Mouse (Mus musculus) hindbrain, embryonic 14.5 days (tissue): ENCODE measurements around the gene Phxr2. TPM values are rescaled to one million over a fixed set of nuclear protein-coding genes. Genes with fewer than 3 reads are reported as not detected.

Source experiments
- ATAC-seq: fragments of 200-750 bp; cut with Nextera tagmentation; 2 replicates; pipeline ENCODE4 v1.8.0; 2017; ENCODE audit warnings: moderate number of reproducible peaks, mild to moderate bottlenecking, moderate TSS enrichment, moderate library complexity; ENCODE audit not compliant: low FRiP score
- DNase-seq: peaks from one replicate; pipeline ENCODE4 v3.0.0-alpha.2; 2015; ENCODE audit warnings: low spot score
- H3K27ac ChIP-seq: fragments of 300-500 bp; sonication (generic); 2 replicates; pipeline ENCODE4 v1.5.1; 2014; ENCODE audit warnings: mild to moderate bottlenecking, moderate library complexity
- H3K27me3 ChIP-seq: fragments of 300-500 bp; sonication (generic); 2 replicates; pipeline ENCODE4 v1.6.1; 2014; ENCODE audit warnings: mild to moderate bottlenecking, low read length, mixed read lengths; ENCODE audit not compliant: control insufficient read depth, insufficient read depth
- H3K36me3 ChIP-seq: fragments of 300-500 bp; sonication (generic); replicated peaks from 2 replicates; pipeline ENCODE4 v1.6.1; 2014; ENCODE audit not compliant: control insufficient read depth, insufficient read depth
- H3K4me1 ChIP-seq: fragments of 300-500 bp; sonication (generic); replicated peaks from 2 replicates; pipeline ENCODE4 v1.6.1; 2014; ENCODE audit warnings: antibody characterized with exemption, low read length, mixed read lengths; ENCODE audit not compliant: control insufficient read depth, insufficient read depth
- H3K4me2 ChIP-seq: fragments of 300-500 bp; sonication (generic); replicated peaks from 2 replicates; pipeline ENCODE4 v1.6.1; 2014; ENCODE audit warnings: mild to moderate bottlenecking, moderate library complexity
- H3K4me3 ChIP-seq: fragments of 300-500 bp; sonication (generic); replicated peaks from 2 replicates; pipeline ENCODE4 v1.5.1; 2014; ENCODE audit warnings: mild to moderate bottlenecking, low read length
- H3K9ac ChIP-seq: fragments of 300-500 bp; sonication (generic); 2 replicates; pipeline ENCODE4 v1.6.1; 2014
- H3K9me3 ChIP-seq: fragments of 300-500 bp; sonication (generic); 2 replicates; pipeline ENCODE4 v1.6.1; 2016; ENCODE audit warnings: low read length; ENCODE audit not compliant: control insufficient read depth
- whole genome bisulfite sequencing: fragments of 180-500 bp; shearing (Covaris S2); extraction: QIAGEN DNeasy Blood & Tissue Kit; methylation state at CpG from one replicate; pipeline ENCODE4 v1.1.7; 2014; 5-methylcytosine and 5-hydroxymethylcytosine counted together
- polyA plus RNA-seq: library from polyadenylated mRNA; unstranded; fragments of >200 nt; fragmentation: Nextera tagmentation; extraction: Ambion mirVana; gene quantifications from 2 replicates; pipeline ENCODE4 v1.2.1, GENCODE M21; 2014

Phxr2 gene
- polyA plus RNA-seq, 1 experiment from 2014 or later, result not detected

DNA sequence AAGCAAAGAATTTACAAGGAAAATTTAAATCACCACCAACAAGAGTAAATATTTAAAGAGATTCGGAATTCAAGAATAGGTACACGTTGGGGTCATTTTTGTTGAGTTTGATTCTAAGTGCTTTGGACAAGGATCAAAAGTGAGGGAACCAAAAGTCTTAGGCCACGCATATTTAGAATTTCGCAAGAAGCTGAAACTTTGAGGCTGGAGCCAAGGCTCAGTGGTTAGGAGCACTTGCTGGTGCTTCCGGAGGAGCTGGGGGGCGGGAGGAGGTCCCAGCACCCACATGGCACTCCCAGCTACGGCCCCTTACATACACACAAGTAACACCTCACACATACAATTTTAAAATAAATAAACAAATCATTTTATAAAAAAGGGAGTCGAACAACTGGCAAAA, 20.5 kb upstream of the Phxr2 start:
- 96% methylated on average over 8 of the region's 8 CpGs for WGBS

DNA sequence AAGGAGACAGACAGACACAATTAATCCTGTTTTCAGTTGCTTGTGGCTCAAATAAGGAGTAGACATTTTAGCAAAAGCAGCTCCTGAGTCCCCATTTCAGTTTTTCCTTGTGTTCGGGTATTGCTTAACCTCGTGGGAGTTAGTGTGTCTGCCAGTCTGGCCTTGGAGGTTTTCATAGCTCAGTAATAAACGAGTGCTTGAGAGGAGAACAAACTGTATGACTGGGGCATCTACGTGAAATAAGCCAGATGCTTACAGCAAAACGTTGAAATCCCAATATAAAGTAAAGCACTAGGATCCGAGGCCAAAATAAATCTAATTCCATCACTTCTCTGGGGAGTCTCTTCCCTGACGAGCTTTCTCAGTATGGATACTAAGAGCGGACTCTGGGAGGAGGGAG, 19.5 kb upstream of the Phxr2 start:
- H3K36me3 ChIP-seq, result no peaks in the 10 kb centered on the region
- no peak overlapping the region for H3K4me3 ChIP-seq
- no peak overlapping the region for H3K4me2 ChIP-seq
- no peak overlapping the region for H3K9ac ChIP-seq
- H3K9me3 ChIP-seq, result no peaks in the 10 kb centered on the region
- H3K27ac ChIP-seq, result no peak overlapping the region
- no peaks in the 10 kb centered on the region for H3K4me1 ChIP-seq
- 78% methylated on average over 8 of the region's 8 CpGs for WGBS
- no peak for ATAC-seq
- no peaks in the 10 kb centered on the region for H3K27me3 ChIP-seq
- no peak for DNase-seq

More for the DNA sequence above, 20.5 kb upstream of the Phxr2 start:
- H3K4me3 ChIP-seq, result no peak overlapping the region
- no peak overlapping the region for H3K27ac ChIP-seq
- H3K9me3 ChIP-seq, result no peaks in the 10 kb centered on the region
- no peak for DNase-seq
- H3K27me3 ChIP-seq, result no peaks in the 10 kb centered on the region
- no peak for ATAC-seq
- H3K9ac ChIP-seq, result no peak overlapping the region
- no peaks in the 10 kb centered on the region for H3K36me3 ChIP-seq
- H3K4me1 ChIP-seq, result no peaks in the 10 kb centered on the region
- H3K4me2 ChIP-seq, result no peak overlapping the region

DNA sequence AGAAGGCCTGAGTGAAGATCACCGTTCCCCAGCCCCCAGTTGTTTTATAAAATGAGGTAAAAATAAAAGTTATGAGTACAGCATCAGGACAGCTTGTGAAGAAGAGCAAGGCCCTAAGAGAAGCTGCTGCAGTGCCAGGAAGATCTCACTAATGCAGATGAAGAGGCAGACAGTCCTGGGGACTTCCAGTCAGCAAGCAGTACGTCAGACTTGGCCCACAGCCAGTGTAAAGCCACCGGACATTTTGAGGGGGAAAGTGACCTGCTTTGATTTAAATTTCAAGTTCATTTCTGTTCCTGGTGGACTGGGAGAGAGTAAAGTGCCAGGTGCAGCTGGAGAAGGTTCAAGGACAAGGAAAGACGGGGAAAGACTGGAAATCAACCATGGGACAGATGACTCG, 10.2 kb upstream of the Phxr2 start:
- Histone ChIP-seq H3K4me2 (no peak overlapping the region), H3K4me3 (no peak overlapping the region), H3K27me3 (no peaks in the 10 kb centered on the region), H3K36me3 (peaks cover 15% of the 10 kb centered on the region), H3K27ac (no peak overlapping the region), H3K4me1 (no peaks in the 10 kb centered on the region), H3K9ac (no peak overlapping the region), H3K9me3 (no peaks in the 10 kb centered on the region)
- DNase-seq (peak; percentile 49), ATAC-seq (no peak)
- 61% methylated on average over 5 of the region's 5 CpGs for WGBS

DNA sequence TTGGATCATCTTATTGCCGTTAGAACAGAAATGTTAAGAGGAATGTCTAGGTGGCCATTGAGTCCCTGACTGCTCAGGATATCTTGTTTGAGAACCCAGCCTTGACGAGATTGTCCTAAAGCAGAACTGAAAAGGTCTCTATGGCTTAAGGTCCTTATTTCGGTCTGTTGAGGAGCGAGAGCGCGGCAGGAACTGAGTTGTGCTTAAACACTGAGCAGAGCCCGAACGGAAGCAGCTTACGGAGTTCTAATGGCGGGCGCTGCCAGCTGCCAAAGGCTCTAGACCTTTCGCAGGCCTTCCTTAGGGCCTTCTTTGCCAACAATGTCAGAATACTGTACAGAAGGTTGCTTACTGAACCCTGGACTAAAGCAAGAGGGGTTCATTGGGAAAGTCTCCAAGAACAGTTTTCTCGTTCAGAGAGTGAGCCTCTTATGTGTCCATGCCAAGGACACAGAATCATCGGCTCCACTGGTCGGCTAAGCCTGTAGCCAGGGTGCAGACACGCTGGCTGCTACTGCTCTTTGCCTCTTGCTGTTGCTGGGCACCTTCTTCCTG, 7.3 kb upstream of the Phxr2 start:
- no peak overlapping the region for H3K4me2 ChIP-seq
- H3K9ac ChIP-seq, result no peak overlapping the region
- no peak overlapping the region for H3K4me3 ChIP-seq
- no peaks in the 10 kb centered on the region for H3K9me3 ChIP-seq
- DNase-seq, result no peak
- H3K27me3 ChIP-seq, result no peaks in the 10 kb centered on the region
- peaks cover 19% of the 10 kb centered on the region; the same call in 1 of the 2 replicates for H3K36me3 ChIP-seq
- no peaks in the 10 kb centered on the region for H3K4me1 ChIP-seq
- ATAC-seq, result no peak
- 94% methylated on average over 16 of the region's 16 CpGs for WGBS
- H3K27ac ChIP-seq, result no peak overlapping the region

DNA sequence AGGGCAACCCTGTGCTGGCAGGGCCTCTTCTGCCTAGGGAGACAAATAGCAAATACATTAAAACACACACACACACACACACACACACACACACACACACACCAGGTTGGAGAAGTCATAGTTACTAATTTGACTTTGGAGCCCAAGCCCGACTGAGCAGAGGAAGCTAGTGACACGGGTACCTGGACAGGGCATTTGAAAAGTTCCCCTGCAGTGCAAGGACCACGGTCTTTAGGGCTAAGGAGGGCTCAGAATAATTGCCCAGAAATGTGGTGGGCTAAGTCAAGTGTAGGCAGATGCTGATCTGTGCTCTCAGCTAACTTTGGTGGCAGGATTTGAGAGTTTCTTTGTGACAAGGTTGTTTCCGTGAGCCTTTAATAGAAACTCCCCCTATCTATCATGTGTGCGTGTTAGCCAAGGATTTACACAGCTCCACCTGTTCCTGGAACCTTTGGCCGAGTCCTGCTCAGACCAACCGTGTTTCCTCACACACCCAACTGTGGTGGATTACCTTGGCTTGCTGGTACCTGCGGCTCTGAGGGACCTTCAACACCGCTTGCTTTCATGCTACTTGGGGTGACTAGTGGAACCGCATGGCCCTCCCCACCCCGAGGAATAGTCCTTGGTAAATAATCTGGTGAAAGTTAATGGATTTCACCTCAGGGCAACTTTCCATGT, 6.6 kb upstream of the Phxr2 start:
- 91% methylated on average over 11 of the region's 11 CpGs for WGBS
- Histone ChIP-seq H3K36me3 (peaks cover 23% of the 10 kb centered on the region; the same call in 1 of the 2 replicates), H3K4me2 (no peak overlapping the region), H3K27ac (no peak overlapping the region), H3K4me3 (no peak overlapping the region), H3K4me1 (no peaks in the 10 kb centered on the region), H3K27me3 (no peaks in the 10 kb centered on the region), H3K9ac (no peak overlapping the region), H3K9me3 (no peaks in the 10 kb centered on the region)
- no peak for ATAC-seq
- DNase-seq, result no peak

DNA sequence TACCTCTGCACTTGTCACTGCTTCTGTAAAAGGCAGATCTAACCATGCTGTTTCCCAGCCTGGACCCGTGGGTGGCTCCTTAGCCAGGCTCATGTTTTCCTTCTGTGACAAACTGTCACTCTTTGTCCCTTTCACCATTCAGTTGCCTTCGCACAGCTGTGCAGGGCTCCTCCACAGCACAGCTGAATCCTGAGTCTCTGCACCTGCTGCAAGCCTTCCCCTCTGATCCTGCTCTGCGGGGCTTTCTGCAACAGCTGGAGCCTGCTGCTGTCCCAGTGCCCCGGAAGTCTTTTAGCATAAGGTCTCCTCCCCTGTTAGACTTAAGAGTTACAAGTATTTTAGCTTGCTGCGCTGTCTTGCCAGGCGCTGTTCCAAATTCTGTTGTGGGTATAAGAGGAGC, 6.1 kb upstream of the Phxr2 start:
- Histone ChIP-seq H3K27ac (no peak overlapping the region), H3K27me3 (no peaks in the 10 kb centered on the region), H3K4me2 (no peak overlapping the region), H3K36me3 (peaks cover 23% of the 10 kb centered on the region; the same call in 1 of the 2 replicates), H3K9me3 (no peaks in the 10 kb centered on the region), H3K4me1 (no peaks in the 10 kb centered on the region), H3K9ac (no peak overlapping the region), H3K4me3 (no peak overlapping the region)
- DNase-seq (no peak), ATAC-seq (no peak)
- 72% methylated on average over 6 of the region's 6 CpGs for WGBS

DNA sequence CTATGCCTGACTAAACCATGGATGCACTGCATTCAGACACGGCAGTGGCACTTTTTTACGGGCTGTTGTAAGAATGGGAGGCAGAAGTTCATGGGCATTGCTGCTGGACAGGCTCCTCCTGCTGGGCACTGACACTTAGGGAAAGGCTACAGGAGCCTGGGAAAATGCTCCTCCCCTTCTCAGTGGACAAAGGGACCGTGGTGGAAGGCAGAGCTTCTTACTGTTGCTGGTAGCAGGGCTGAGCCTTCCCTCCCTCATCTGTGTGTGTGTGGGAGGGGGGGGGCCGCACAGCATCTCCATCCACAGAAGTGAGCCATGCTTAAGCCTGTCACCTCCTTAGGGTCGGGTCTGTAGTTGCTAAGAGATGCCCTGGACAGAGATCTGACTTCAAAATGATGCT, 5.2 kb upstream of the Phxr2 start:
- H3K36me3 ChIP-seq, result peaks cover 24% of the 10 kb centered on the region; the same call in 1 of the 2 replicates
- no peak for DNase-seq
- 47% methylated on average over 5 of the region's 5 CpGs for WGBS
- no peaks in the 10 kb centered on the region for H3K9me3 ChIP-seq
- H3K4me2 ChIP-seq, result no peak overlapping the region
- no peak overlapping the region for H3K9ac ChIP-seq
- no peak overlapping the region for H3K27ac ChIP-seq
- no peaks in the 10 kb centered on the region for H3K4me1 ChIP-seq
- H3K27me3 ChIP-seq, result no peaks in the 10 kb centered on the region
- H3K4me3 ChIP-seq, result no peak overlapping the region
- no peak for ATAC-seq

DNA sequence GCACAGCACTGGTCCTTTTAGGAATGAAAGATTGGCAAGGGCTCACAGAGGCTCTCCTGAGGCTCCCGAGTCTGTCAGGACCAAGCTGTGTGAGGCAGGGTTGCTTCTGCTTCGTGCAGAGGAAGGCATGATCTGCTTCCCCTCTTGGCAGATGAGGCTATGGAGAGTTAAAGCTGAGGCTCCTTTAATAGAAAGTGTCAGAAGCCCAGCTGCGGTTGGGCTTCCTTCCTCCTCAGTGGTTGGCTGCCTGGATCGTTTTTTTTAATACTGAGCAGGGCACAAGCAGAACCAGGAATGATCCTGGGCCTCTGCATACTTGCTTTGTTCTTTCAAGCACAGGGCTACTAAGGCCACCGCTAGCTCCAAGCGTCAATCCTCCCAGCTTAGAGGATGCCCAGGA, 4.5 kb upstream of the Phxr2 start:
- Histone ChIP-seq H3K4me1 (no peaks in the 10 kb centered on the region), H3K9ac (no peak overlapping the region), H3K4me3 (no peak overlapping the region), H3K27ac (no peak overlapping the region), H3K27me3 (no peaks in the 10 kb centered on the region), H3K9me3 (no peaks in the 10 kb centered on the region), H3K36me3 (peaks cover 28% of the 10 kb centered on the region; the same call in 1 of the 2 replicates), H3K4me2 (no peak overlapping the region)
- ATAC-seq, result no peak
- WGBS, result 49% methylated on average over 6 of the region's 6 CpGs
- no peak for DNase-seq

DNA sequence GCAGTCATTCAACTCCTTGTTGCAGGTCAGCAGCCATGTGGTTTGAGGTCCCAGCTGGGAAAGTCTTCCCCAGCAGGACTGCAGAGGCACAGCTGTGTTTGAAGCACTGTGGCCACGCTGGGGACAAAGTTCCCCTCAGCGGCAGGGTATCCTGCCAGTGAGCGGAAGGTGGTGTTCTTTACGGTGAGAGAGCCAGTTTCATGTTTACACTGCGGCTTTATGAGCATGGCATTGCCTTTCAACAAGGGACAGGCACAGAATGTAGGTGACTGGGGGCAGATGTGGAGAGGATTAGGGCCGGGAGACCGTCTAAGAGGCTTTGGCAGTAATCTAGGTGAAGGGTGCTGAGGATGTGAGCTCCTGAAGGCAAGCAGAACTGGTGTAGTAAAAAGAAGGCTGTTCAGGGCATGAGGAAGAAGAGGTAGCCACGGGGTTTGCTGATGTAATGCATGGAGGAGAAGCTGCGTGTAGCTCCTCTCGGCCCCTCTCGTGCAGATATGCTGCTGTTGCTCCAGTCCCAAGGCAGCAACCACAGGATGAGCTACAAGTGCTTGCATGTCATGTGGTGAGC, 1.7 kb upstream of the Phxr2 start:
- Histone ChIP-seq H3K9me3 (no peaks in the 10 kb centered on the region), H3K36me3 (peaks cover 28% of the 10 kb centered on the region), H3K4me2 (no peak overlapping the region), H3K27ac (no peak overlapping the region), H3K4me1 (no peaks in the 10 kb centered on the region), H3K9ac (no peak overlapping the region), H3K4me3 (no peak overlapping the region), H3K27me3 (no peaks in the 10 kb centered on the region)
- DNase-seq (no peak), ATAC-seq (no peak)
- 87% methylated on average over 11 of the region's 11 CpGs for WGBS
